Mouse (Mus musculus) neural tube, embryonic 14.5 days (tissue): Measurements from ENCODE around the gene Foxk1. TPM values are rescaled to one million over a fixed set of nuclear protein-coding genes. Genes with fewer than 3 reads are reported as not detected.

Source experiments
- ATAC-seq: fragments of 200-750 bp; cut with Nextera tagmentation; 2 replicates; pipeline ENCODE4 v1.8.0; 2017; ENCODE audit warnings: low read depth, mild to moderate bottlenecking, moderate TSS enrichment, moderate library complexity
- H3K27ac ChIP-seq: fragments of 300-500 bp; sonication (generic); 2 replicates; pipeline ENCODE4 v1.5.1; 2014; ENCODE audit warnings: low read depth, mild to moderate bottlenecking, control low read depth, low read length, moderate library complexity, mixed read lengths
- H3K27me3 ChIP-seq: fragments of 300-500 bp; sonication (generic); 2 replicates; pipeline ENCODE4 v1.6.1; 2014; ENCODE audit warnings: low read length; ENCODE audit not compliant: control insufficient read depth, insufficient read depth
- H3K36me3 ChIP-seq: fragments of 300-500 bp; sonication (generic); 2 replicates; pipeline ENCODE4 v1.6.1; 2014; ENCODE audit warnings: low read length, mixed read lengths; ENCODE audit not compliant: control insufficient read depth, insufficient read depth
- H3K4me1 ChIP-seq: fragments of 300-500 bp; sonication (generic); 2 replicates; pipeline ENCODE4 v1.6.1; 2014; ENCODE audit warnings: low read length; ENCODE audit not compliant: control insufficient read depth, insufficient read depth
- H3K4me2 ChIP-seq: fragments of 300-500 bp; sonication (generic); 2 replicates; pipeline ENCODE4 v1.6.1; 2014; ENCODE audit warnings: mild to moderate bottlenecking, low read depth, low read length, control low read depth
- H3K4me3 ChIP-seq: fragments of 300-500 bp; sonication (generic); 2 replicates; pipeline ENCODE4 v1.5.1; 2014; ENCODE audit warnings: low read depth, low read length, control low read depth, mixed read lengths
- H3K9ac ChIP-seq: fragments of 300-500 bp; sonication (generic); replicated peaks from 2 replicates; pipeline ENCODE4 v1.6.1; 2014; ENCODE audit warnings: low read depth, mild to moderate bottlenecking, control low read depth, low read length, mixed read lengths
- H3K9me3 ChIP-seq: fragments of 300-500 bp; sonication (generic); 2 replicates; pipeline ENCODE4 v1.6.1; 2016; ENCODE audit warnings: low read length; ENCODE audit not compliant: control insufficient read depth
- WGBS: fragments of 180-500 bp; shearing (Covaris S2); extraction: QIAGEN DNeasy Blood & Tissue Kit; methylation state at CpG from one replicate; pipeline ENCODE4 v1.1.7; 2014; 5-methylcytosine and 5-hydroxymethylcytosine counted together
- polyA plus RNA-seq: library from polyadenylated mRNA; unstranded; fragments of >200 nt; fragmentation: Nextera tagmentation; extraction: Ambion mirVana; gene quantifications from 2 replicates; pipeline ENCODE4 v1.2.1, GENCODE M21; 2014

Gene Foxk1
- polyA plus RNA-seq: 4.3 and 6.2 TPM in 2 replicates

DNA sequence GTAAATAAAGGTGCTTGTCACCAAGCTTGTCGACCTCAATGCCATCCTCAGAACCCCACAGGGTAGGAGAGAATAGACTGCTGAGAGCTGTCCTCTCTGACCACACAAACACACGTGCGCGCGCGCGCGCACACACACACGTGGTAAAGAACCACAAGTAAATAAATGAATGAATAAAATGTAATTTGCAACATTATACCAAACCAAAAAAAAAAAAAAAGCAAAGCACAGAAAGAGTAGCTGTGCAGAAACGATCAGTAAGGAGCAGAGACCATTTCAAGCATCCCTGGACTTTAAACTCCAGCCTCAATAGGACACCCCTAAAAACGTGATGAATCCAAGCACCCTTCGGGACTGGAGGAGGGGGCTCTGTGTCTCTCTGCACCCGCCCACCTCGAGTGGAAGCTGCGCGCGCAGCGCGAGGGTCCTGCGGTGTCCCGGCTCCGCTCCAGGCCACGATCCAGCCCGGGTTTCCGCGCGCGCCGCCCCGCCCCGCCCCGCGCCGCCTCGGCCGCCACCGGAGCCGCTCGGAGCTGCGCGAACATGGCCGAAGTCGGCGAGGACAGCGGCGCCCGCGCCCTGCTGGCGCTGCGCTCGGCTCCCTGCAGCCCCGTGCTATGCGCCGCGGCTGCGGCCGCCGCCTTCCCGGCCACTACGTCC is at the start of gene Foxk1:
Foxk1 (plus strand) TSS at position 517 of the 660 bp plus-strand sequence.
- peak within 1 kb of the TSS; percentile 95 for H3K9ac ChIP-seq
- H3K4me2 ChIP-seq: peak within 1 kb of the TSS; percentile 82
- under 1% methylated on average over 33 of the region's 60 CpGs for WGBS
- no peaks in the 10 kb centered on the region for H3K36me3 ChIP-seq
- H3K27me3 ChIP-seq: no peaks in the 10 kb centered on the region
- ATAC-seq: peak; percentile 93
- no peaks in the 10 kb centered on the region for H3K9me3 ChIP-seq
- peak within 1 kb of the TSS; percentile 99 for H3K4me3 ChIP-seq
- H3K27ac ChIP-seq: peak within 1 kb of the TSS; percentile 81
- H3K4me1 ChIP-seq: peaks cover 33% of the 10 kb centered on the region

- Histone ChIP-seq H3K27ac (no peak overlapping the region), H3K4me3 (no peak overlapping the region), H3K36me3 (no peaks in the 10 kb centered on the region), H3K9me3 (peaks cover 4% of the 10 kb centered on the region; the same call in 1 of the 2 replicates), H3K4me1 (no peaks in the 10 kb centered on the region), H3K9ac (no peak overlapping the region), H3K27me3 (no peaks in the 10 kb centered on the region), H3K4me2 (no peak overlapping the region)
- ATAC-seq: no peak
- 92% methylated on average over 5 of the region's 5 CpGs for WGBS
Measured at GRCm38 (mm10) chr5:142352336-142352892, 48.9 kb upstream of the Foxk1 start.

- H3K4me1 ChIP-seq: no peaks in the 10 kb centered on the region
- H3K9me3 ChIP-seq: no peaks in the 10 kb centered on the region
- H3K27me3 ChIP-seq: no peaks in the 10 kb centered on the region
- WGBS: 94% methylated on average over 3 of the region's 3 CpGs
- H3K4me2 ChIP-seq: no peak overlapping the region
- no peak overlapping the region for H3K4me3 ChIP-seq
- H3K9ac ChIP-seq: no peak overlapping the region
- H3K27ac ChIP-seq: no peak overlapping the region
- ATAC-seq: no peak
- no peaks in the 10 kb centered on the region for H3K36me3 ChIP-seq
Measured at GRCm38 (mm10) chr5:142355144-142355543, 46.2 kb upstream of the Foxk1 start.

- Histone ChIP-seq H3K27me3 (no peaks in the 10 kb centered on the region), H3K27ac (no peak overlapping the region), H3K36me3 (no peaks in the 10 kb centered on the region), H3K9me3 (no peaks in the 10 kb centered on the region), H3K4me2 (no peak overlapping the region), H3K9ac (no peak overlapping the region), H3K4me3 (no peak overlapping the region), H3K4me1 (no peaks in the 10 kb centered on the region)
- no peak for ATAC-seq
- 65% methylated on average over 5 of the region's 5 CpGs for WGBS
Measured at GRCm38 (mm10) chr5:142361166-142361565, 40.1 kb upstream of the Foxk1 start.

GRCm38 (mm10) chr5:142362894-142363293 is 38.4 kb upstream of the Foxk1 start:
- Histone ChIP-seq H3K9ac (no peak overlapping the region), H3K4me3 (no peak overlapping the region), H3K36me3 (no peaks in the 10 kb centered on the region), H3K9me3 (no peaks in the 10 kb centered on the region), H3K27ac (no peak overlapping the region), H3K4me2 (no peak overlapping the region), H3K27me3 (no peaks in the 10 kb centered on the region), H3K4me1 (peaks cover under 1% of the 10 kb centered on the region; the same call in 1 of the 2 replicates)
- ATAC-seq: no peak
- 77% methylated on average over 3 of the region's 3 CpGs for WGBS

DNA sequence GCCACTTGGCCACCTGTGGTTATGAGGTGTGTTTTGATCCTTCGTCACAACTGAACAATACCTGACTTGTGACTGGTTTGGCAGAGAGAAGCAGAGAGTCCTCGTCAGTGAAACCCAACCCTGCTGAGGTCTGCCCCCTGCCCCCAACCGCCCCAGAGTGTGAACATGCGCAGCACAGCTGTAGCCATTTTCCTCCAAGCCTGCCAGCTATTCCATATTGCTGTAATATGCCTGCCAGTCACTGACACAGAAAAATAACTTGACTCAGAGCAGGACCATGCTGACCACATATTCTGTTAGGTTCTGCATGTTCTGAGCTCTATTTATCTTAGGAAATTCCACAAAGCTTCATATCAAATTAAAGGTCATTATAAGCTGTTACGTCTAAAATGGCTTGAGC is 37.2 kb upstream of the Foxk1 start:
- no peak for ATAC-seq
- WGBS: 64% methylated on average over 5 of the region's 5 CpGs
- Histone ChIP-seq H3K4me2 (no peak overlapping the region), H3K4me3 (no peak overlapping the region), H3K4me1 (peaks cover 5% of the 10 kb centered on the region; the same call in 1 of the 2 replicates), H3K27ac (no peak overlapping the region), H3K27me3 (no peaks in the 10 kb centered on the region), H3K9ac (no peak overlapping the region), H3K9me3 (no peaks in the 10 kb centered on the region), H3K36me3 (no peaks in the 10 kb centered on the region)

GRCm38 (mm10) chr5:142367085-142368081 is 33.9 kb upstream of the Foxk1 start:
- H3K9ac ChIP-seq: peak overlapping the region; percentile 39
- H3K4me3 ChIP-seq: peak overlapping the region; percentile 53
- no peaks in the 10 kb centered on the region for H3K27me3 ChIP-seq
- H3K4me2 ChIP-seq: peak overlapping the region; percentile 63
- WGBS: under 1% methylated on average over 74 of the region's 83 CpGs
- H3K4me1 ChIP-seq: peaks cover 9% of the 10 kb centered on the region
- no peaks in the 10 kb centered on the region for H3K36me3 ChIP-seq
- no peaks in the 10 kb centered on the region for H3K9me3 ChIP-seq
- ATAC-seq: peak; percentile 93
- peak overlapping the region; percentile 55; the same call in 1 of the 2 replicates for H3K27ac ChIP-seq

DNA sequence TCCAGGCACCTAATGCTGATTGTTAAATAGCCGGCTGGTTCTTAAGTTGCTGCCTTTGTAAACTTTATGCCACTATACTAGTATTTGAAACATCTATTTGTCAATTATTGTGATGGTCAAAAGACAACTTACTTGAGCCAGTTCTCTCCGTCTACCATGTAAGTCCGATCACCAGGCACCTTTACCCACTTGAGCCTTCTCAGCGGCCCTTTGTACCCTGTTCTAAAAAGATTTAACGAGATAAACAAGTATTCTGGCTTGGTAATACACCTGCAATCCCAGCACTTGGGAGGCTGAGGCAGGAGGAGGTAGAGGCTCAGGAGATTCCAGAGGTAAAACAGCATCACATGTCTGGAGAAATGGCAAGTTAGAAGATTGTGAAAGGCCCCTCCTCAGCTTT is 33.2 kb upstream of the Foxk1 start:
- Histone ChIP-seq H3K27me3 (no peaks in the 10 kb centered on the region), H3K36me3 (no peaks in the 10 kb centered on the region), H3K4me2 (peak overlapping the region; percentile 63), H3K4me1 (peaks cover 9% of the 10 kb centered on the region), H3K9me3 (no peaks in the 10 kb centered on the region), H3K4me3 (peak overlapping the region; percentile 53), H3K9ac (peak overlapping the region; percentile 39; the same call in 1 of the 2 replicates), H3K27ac (peak overlapping the region; percentile 55; the same call in 1 of the 2 replicates)
- ATAC-seq: no peak
- 63% methylated on average over 5 of the region's 5 CpGs for WGBS
